Mouse (Mus musculus): ENCODE measurements at regions not wholly inside any gene's neighbourhood (a gene's known extent, or its start where the extent isn't known, plus 50 kb on each side); places are given as distances from the start of the nearest gene placed in this dataset.

DNA sequence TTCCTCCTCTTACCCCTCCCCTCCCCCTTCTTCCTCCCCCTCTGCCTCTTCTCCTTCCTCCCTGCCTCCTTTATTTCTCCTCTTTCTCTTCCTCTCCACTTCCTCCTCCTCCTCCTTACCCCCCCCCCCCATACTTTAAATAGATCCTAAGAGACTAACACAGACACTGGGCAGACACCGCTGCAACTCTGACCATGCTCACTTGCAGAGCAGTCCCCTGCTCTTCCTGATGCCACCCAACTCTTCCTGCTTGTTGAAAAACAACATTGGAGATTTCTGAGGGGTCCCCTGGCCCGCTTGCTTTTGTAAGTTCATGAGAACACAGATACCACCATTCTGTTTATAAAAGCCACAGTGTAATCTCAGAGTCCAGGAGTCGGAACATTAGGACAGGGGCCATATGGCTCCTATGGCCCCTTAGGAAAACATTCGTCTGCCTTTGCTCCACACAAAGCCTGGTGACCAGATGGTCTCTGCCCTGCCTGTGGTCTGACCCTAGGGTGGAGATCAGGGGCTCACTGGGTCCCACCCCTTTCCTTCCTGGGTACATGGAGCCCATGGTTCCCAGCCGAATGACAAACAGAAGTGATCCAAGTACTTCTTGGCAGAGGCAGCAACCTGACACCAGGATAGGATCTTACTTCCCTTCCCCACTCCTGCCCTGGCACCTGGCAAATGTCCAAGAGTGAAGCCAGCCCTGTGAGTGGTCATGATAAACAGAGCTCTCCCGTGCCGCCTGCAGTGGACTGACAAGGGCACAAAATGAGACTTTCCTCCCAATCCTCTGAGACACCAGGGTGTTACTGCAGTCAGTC, 123.1 kb downstream of the Ets2 start:
- no peak overlapping the region for H3K9ac ChIP-seq (ENCODE audit: low read depth, low read length)
- WGBS, result 26% methylated on average over 7 of the region's 7 CpGs

DNA sequence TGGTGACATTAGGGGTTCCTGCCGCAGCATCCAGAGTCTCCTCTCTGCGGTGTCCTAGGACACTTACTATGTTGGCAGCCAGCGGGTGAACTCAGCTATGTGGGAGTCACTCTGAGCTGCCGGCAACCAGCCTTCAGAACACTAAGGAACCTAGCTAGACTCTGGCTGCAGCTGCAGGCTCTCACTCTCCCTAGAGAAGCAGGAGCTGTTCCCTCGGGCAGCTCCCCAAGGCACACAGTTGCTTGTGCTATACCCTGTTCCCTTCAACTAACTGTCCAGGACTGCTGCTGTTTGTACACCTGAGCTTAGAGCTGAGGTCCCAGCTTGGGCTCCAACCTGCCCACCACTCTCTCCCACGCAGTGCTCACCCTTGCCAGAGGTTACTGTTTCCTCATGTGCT, 121.9 kb downstream of the Ets2 start:
- H3K27ac ChIP-seq (replicated peaks; ENCODE audit: insufficient read depth, low read depth, low read length), result peak overlapping the region; percentile 20; the same call in 1 of the 2 replicates
- TF ChIP-seq POLR2A (IDR thresholded peaks at IDR 0.05; ENCODE audit: extremely low read depth, insufficient read depth, low read length) (no peak), CTCF (IDR thresholded peaks at IDR 0.05; ENCODE audit: low read depth, low read length) (no peak)
- H3K79me2 ChIP-seq (ENCODE audit: control insufficient read depth, insufficient read depth, low read length), result no peaks in the 10 kb centered on the region
- H3K9ac ChIP-seq (ENCODE audit: low read depth, low read length), result no peak overlapping the region
- H3K4me1 ChIP-seq (ENCODE audit: control insufficient read depth, insufficient read depth, low read length), result peaks cover 4% of the 10 kb centered on the region; the same call in 1 of the 2 replicates
- H3K27me3 ChIP-seq (ENCODE audit: control insufficient read depth, insufficient read depth, low read length), result no peaks in the 10 kb centered on the region
- WGBS, result 57% methylated on average over 6 of the region's 6 CpGs
- no peak overlapping the region for H3K4me3 ChIP-seq (ENCODE audit: insufficient read depth, low read depth, low read length)
- H3K36me3 ChIP-seq (ENCODE audit: control insufficient read depth, insufficient read depth, low read length), result no peaks in the 10 kb centered on the region
- DNase-seq (ENCODE audit: extremely low read depth, low read depth, low spot score), result no peak

More for the DNA sequence above, 123.1 kb downstream of the Ets2 start:
- peak; percentile 17 for DNase-seq (ENCODE audit: extremely low read depth, low read depth, low spot score)
- TF ChIP-seq CTCF (IDR thresholded peaks at IDR 0.05; ENCODE audit: low read depth, low read length) (no peak), POLR2A (IDR thresholded peaks at IDR 0.05; ENCODE audit: extremely low read depth, insufficient read depth, low read length) (no peak)
- Histone ChIP-seq H3K79me2 (ENCODE audit: control insufficient read depth, insufficient read depth, low read length) (no peaks in the 10 kb centered on the region), H3K36me3 (ENCODE audit: control insufficient read depth, insufficient read depth, low read length) (no peaks in the 10 kb centered on the region), H3K4me3 (ENCODE audit: insufficient read depth, low read depth, low read length) (no peak overlapping the region), H3K4me1 (ENCODE audit: control insufficient read depth, insufficient read depth, low read length) (peaks cover 4% of the 10 kb centered on the region; the same call in 1 of the 2 replicates), H3K27me3 (ENCODE audit: control insufficient read depth, insufficient read depth, low read length) (no peaks in the 10 kb centered on the region), H3K27ac (replicated peaks; ENCODE audit: insufficient read depth, low read depth, low read length) (peak overlapping the region; percentile 48)

DNA sequence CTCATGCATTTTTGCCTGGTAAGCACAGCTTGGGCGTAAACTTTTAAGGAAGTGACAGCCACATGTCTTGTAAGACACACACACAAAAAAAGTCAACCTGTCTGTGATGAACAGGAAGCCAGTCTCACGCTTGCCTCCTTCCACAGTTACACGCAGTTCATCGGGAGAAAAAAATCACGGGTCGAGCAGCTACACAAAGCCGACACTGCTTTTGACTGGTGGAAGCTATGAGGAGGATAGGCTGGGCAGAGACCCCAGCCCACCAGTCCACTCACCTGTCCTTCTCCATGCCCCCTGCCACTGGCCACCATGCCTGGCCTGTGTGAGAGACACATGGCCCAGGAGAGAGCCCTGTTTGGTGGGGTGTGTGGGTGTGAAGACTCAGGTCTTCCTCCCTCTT, 119.2 kb downstream of the Ets2 start:
- Histone ChIP-seq H3K79me2 (ENCODE audit: control insufficient read depth, insufficient read depth, low read length) (no peaks in the 10 kb centered on the region), H3K27me3 (ENCODE audit: control insufficient read depth, insufficient read depth, low read length) (no peaks in the 10 kb centered on the region), H3K9ac (ENCODE audit: low read depth, low read length) (no peak overlapping the region), H3K36me3 (ENCODE audit: control insufficient read depth, insufficient read depth, low read length) (no peaks in the 10 kb centered on the region), H3K4me3 (ENCODE audit: insufficient read depth, low read depth, low read length) (no peak overlapping the region), H3K4me1 (ENCODE audit: control insufficient read depth, insufficient read depth, low read length) (peaks cover 4% of the 10 kb centered on the region; the same call in 1 of the 2 replicates), H3K27ac (replicated peaks; ENCODE audit: insufficient read depth, low read depth, low read length) (no peak overlapping the region)
- no peak for DNase-seq (ENCODE audit: extremely low read depth, low read depth, low spot score)
- 88% methylated on average over 7 of the region's 7 CpGs for WGBS
- TF ChIP-seq POLR2A (IDR thresholded peaks at IDR 0.05; ENCODE audit: extremely low read depth, insufficient read depth, low read length) (no peak), CTCF (IDR thresholded peaks at IDR 0.05; ENCODE audit: low read depth, low read length) (no peak)

DNA sequence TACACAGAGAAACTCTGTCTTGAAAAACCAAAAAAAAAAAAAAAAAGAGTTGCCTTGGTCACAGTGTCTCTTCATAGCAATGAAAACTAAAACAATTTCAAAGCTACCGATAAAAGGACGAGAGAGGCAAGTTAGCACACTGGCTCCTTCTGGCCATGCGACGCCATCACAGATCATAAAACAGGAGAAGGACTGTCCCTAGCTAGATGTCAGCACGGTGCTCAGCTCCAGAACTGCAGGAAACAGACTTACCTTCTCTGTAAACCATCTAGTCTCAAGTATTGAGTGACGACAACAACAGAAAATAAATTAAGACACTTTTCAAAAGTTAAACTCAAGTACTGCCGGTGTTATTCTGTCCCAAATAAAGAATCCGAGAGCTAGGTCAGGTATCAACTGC, 118.7 kb downstream of the Ets2 start:
- Histone ChIP-seq H3K4me3 (ENCODE audit: insufficient read depth, low read depth, low read length) (no peak overlapping the region), H3K27me3 (ENCODE audit: control insufficient read depth, insufficient read depth, low read length) (no peaks in the 10 kb centered on the region), H3K36me3 (ENCODE audit: control insufficient read depth, insufficient read depth, low read length) (no peaks in the 10 kb centered on the region), H3K79me2 (ENCODE audit: control insufficient read depth, insufficient read depth, low read length) (no peaks in the 10 kb centered on the region), H3K9ac (ENCODE audit: low read depth, low read length) (no peak overlapping the region), H3K27ac (replicated peaks; ENCODE audit: insufficient read depth, low read depth, low read length) (no peak overlapping the region), H3K4me1 (ENCODE audit: control insufficient read depth, insufficient read depth, low read length) (peaks cover 4% of the 10 kb centered on the region; the same call in 1 of the 2 replicates)
- TF ChIP-seq POLR2A (IDR thresholded peaks at IDR 0.05; ENCODE audit: extremely low read depth, insufficient read depth, low read length), result no peak
- no peak for TF ChIP-seq CTCF (IDR thresholded peaks at IDR 0.05; ENCODE audit: low read depth, low read length)
- DNase-seq (ENCODE audit: extremely low read depth, low read depth, low spot score), result no peak
- WGBS, result 91% methylated on average over 8 of the region's 8 CpGs

DNA sequence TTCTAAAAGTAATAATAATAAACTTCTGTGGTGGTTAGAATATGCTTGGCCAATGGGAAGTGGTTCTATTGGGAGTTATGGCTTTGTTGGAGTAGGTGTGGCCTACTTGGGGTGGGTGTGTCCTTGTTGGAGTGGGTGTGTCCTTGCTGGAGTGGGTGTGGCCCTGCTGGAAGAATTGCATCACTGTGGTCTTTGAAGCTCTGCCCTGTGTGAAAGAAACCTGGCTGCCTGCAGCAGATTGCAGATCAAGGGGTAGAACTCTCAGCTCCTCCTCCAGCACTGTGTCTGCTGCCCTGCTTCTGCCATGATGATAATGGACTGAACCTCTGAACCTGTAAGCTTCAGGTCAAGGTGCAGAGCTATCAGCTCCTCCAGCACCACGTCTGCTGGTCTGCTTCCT, 118.1 kb downstream of the Ets2 start:
- Histone ChIP-seq H3K36me3 (ENCODE audit: control insufficient read depth, insufficient read depth, low read length) (no peaks in the 10 kb centered on the region), H3K27me3 (ENCODE audit: control insufficient read depth, insufficient read depth, low read length) (no peaks in the 10 kb centered on the region), H3K9ac (ENCODE audit: low read depth, low read length) (no peak overlapping the region), H3K79me2 (ENCODE audit: control insufficient read depth, insufficient read depth, low read length) (no peaks in the 10 kb centered on the region), H3K27ac (replicated peaks; ENCODE audit: insufficient read depth, low read depth, low read length) (no peak overlapping the region), H3K4me1 (ENCODE audit: control insufficient read depth, insufficient read depth, low read length) (peaks cover under 1% of the 10 kb centered on the region; the same call in 1 of the 2 replicates), H3K4me3 (ENCODE audit: insufficient read depth, low read depth, low read length) (no peak overlapping the region)
- peak; percentile 80 for DNase-seq (ENCODE audit: extremely low read depth, low read depth, low spot score)
- TF ChIP-seq CTCF (IDR thresholded peaks at IDR 0.05; ENCODE audit: low read depth, low read length), result no peak
- TF ChIP-seq POLR2A (IDR thresholded peaks at IDR 0.05; ENCODE audit: extremely low read depth, insufficient read depth, low read length), result no peak
- WGBS, result 12% methylated on average over 1 of the region's 1 CpGs

DNA sequence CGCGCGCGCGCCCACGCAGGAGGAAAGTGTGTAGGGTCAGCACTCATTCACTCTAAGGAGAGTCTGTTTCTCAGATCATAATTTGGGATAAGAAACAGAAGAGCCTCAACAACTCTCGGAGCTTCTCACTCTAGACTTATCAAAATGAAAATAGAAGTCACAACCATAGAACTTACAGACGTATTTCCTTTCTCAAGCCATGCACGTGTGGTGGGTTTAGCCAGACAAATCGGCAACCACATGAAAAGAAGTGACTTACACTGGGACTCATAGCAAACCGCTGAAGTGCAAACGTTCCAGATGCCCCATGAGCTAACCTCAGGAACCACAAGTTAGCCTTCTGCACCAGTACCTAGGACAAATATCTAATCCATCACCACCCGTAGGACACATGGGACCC, 114.1 kb downstream of the Ets2 start:
- no peaks in the 10 kb centered on the region for H3K36me3 ChIP-seq (ENCODE audit: control insufficient read depth, insufficient read depth, low read length)
- DNase-seq (ENCODE audit: extremely low read depth, low read depth, low spot score), result no peak
- no peaks in the 10 kb centered on the region for H3K79me2 ChIP-seq (ENCODE audit: control insufficient read depth, insufficient read depth, low read length)
- TF ChIP-seq POLR2A (IDR thresholded peaks at IDR 0.05; ENCODE audit: extremely low read depth, insufficient read depth, low read length) (no peak), CTCF (IDR thresholded peaks at IDR 0.05; ENCODE audit: low read depth, low read length) (no peak)
- H3K4me3 ChIP-seq (ENCODE audit: insufficient read depth, low read depth, low read length), result no peak overlapping the region
- H3K27ac ChIP-seq (replicated peaks; ENCODE audit: insufficient read depth, low read depth, low read length), result no peak overlapping the region
- no peak overlapping the region for H3K9ac ChIP-seq (ENCODE audit: low read depth, low read length)
- peaks cover 2% of the 10 kb centered on the region for H3K4me1 ChIP-seq (ENCODE audit: control insufficient read depth, insufficient read depth, low read length)
- WGBS, result 96% methylated on average over 13 of the region's 13 CpGs
- no peaks in the 10 kb centered on the region for H3K27me3 ChIP-seq (ENCODE audit: control insufficient read depth, insufficient read depth, low read length)
